Mouse (Mus musculus) bone marrow, adult 2 months (tissue): ENCODE measurements around the gene Tmem44.

ENCODE experiments used
- CTCF ChIP-seq: fragments of 200-500 bp; IDR thresholded peaks from 2 replicates; pipeline ENCODE4 v1.5.1; 2011; ENCODE audit warnings: low read length, control low read depth; ENCODE audit not compliant: control insufficient read depth, insufficient read depth
- POLR2A ChIP-seq: fragments of 200-500 bp; IDR thresholded peaks from 2 replicates; pipeline ENCODE4 v1.6.1; 2011; ENCODE audit warnings: low read depth, mild to moderate bottlenecking, control low read depth, low read length, borderline replicate concordance; ENCODE audit not compliant: control insufficient read depth

- TF ChIP-seq POLR2A (no peak), CTCF (no peak)
Observed at GRCm38 (mm10) chr16:30554109-30554508, 3.5 kb upstream of the Tmem44 start.
